Mouse (Mus musculus): Measurements from ENCODE around the gene Ankrd31. TPM values are rescaled to one million over a fixed set of nuclear protein-coding genes. Genes with fewer than 3 reads are reported as not detected.

Gene Ankrd31
- polyA plus RNA-seq (2011; ENCODE audit: insufficient read depth, insufficient read length, low replicate concordance, missing spikeins), result not detected in 2 replicates

GRCm38 (mm10) chr13:96748109-96748845, at the start of gene Ankrd31:
Gene Ankrd31 (plus strand): TSS chr13:96748272.
- 88% methylated on average over 42 of the region's 42 CpGs for WGBS
- TF ChIP-seq POLR2A (IDR thresholded peaks at IDR 0.05; ENCODE audit: borderline replicate concordance, control insufficient read depth, low read depth, low read length), result no peak
- TF ChIP-seq CTCF (IDR thresholded peaks at IDR 0.05; ENCODE audit: control insufficient read depth, insufficient read depth, low read length), result no peak
- H3K4me1 ChIP-seq (ENCODE audit: control insufficient read depth, insufficient read depth, low read length), result no peaks in the 10 kb centered on the region
- no peak within 1 kb of the TSS for H3K27ac ChIP-seq (ENCODE audit: control insufficient read depth, insufficient read depth, low read depth, low read length, poor library complexity)
- H3K4me3 ChIP-seq (replicated peaks; ENCODE audit: control insufficient read depth, low read depth, low read length), result no peak within 1 kb of the TSS

GRCm38 (mm10) chr13:96702567-96703278, 45.3 kb upstream of the Ankrd31 start:
- TF ChIP-seq POLR2A (IDR thresholded peaks at IDR 0.05; ENCODE audit: borderline replicate concordance, control insufficient read depth, low read depth, low read length), result no peak
- no peak for TF ChIP-seq CTCF (IDR thresholded peaks at IDR 0.05; ENCODE audit: control insufficient read depth, insufficient read depth, low read length)
- Histone ChIP-seq H3K4me1 (ENCODE audit: control insufficient read depth, insufficient read depth, low read length) (peaks cover 2% of the 10 kb centered on the region; the same call in 1 of the 2 replicates), H3K27ac (ENCODE audit: control insufficient read depth, insufficient read depth, low read depth, low read length, poor library complexity) (no peak overlapping the region), H3K4me3 (replicated peaks; ENCODE audit: control insufficient read depth, low read depth, low read length) (no peak overlapping the region)
- 81% methylated on average over 9 of the region's 9 CpGs for WGBS

- 65% methylated on average over 8 of the region's 8 CpGs for WGBS
- Histone ChIP-seq H3K4me3 (replicated peaks; ENCODE audit: control insufficient read depth, low read depth, low read length) (no peak overlapping the region), H3K27ac (ENCODE audit: control insufficient read depth, insufficient read depth, low read depth, low read length, poor library complexity) (no peak overlapping the region), H3K4me1 (ENCODE audit: control insufficient read depth, insufficient read depth, low read length) (no peaks in the 10 kb centered on the region; the same call in 1 of the 2 replicates)
- TF ChIP-seq POLR2A (IDR thresholded peaks at IDR 0.05; ENCODE audit: borderline replicate concordance, control insufficient read depth, low read depth, low read length) (no peak), CTCF (IDR thresholded peaks at IDR 0.05; ENCODE audit: control insufficient read depth, insufficient read depth, low read length) (no peak)
Measured at GRCm38 (mm10) chr13:96709269-96710233, 38.5 kb upstream of the Ankrd31 start.

- TF ChIP-seq CTCF (IDR thresholded peaks at IDR 0.05; ENCODE audit: control insufficient read depth, insufficient read depth, low read length) (no peak), POLR2A (IDR thresholded peaks at IDR 0.05; ENCODE audit: borderline replicate concordance, control insufficient read depth, low read depth, low read length) (no peak)
- 82% methylated on average over 2 of the region's 2 CpGs for WGBS
Measured at GRCm38 (mm10) chr13:96716311-96716710, 31.8 kb upstream of the Ankrd31 start.

GRCm38 (mm10) chr13:96717821-96718220, 30.3 kb upstream of the Ankrd31 start:
- no peaks in the 10 kb centered on the region for H3K4me1 ChIP-seq (ENCODE audit: control insufficient read depth, insufficient read depth, low read length)
- no peak overlapping the region for H3K27ac ChIP-seq (ENCODE audit: control insufficient read depth, insufficient read depth, low read depth, low read length, poor library complexity)
- no peak overlapping the region for H3K4me3 ChIP-seq (replicated peaks; ENCODE audit: control insufficient read depth, low read depth, low read length)
- 52% methylated on average over 1 of the region's 1 CpGs for WGBS
- TF ChIP-seq CTCF (IDR thresholded peaks at IDR 0.05; ENCODE audit: control insufficient read depth, insufficient read depth, low read length), result no peak

More at GRCm38 (mm10) chr13:96716311-96716710, 31.8 kb upstream of the Ankrd31 start:
- H3K4me1 ChIP-seq (ENCODE audit: control insufficient read depth, insufficient read depth, low read length), result no peaks in the 10 kb centered on the region
- no peak overlapping the region for H3K4me3 ChIP-seq (replicated peaks; ENCODE audit: control insufficient read depth, low read depth, low read length)
- no peak overlapping the region for H3K27ac ChIP-seq (ENCODE audit: control insufficient read depth, insufficient read depth, low read depth, low read length, poor library complexity)

- Histone ChIP-seq H3K4me1 (ENCODE audit: control insufficient read depth, insufficient read depth, low read length) (no peaks in the 10 kb centered on the region), H3K4me3 (replicated peaks; ENCODE audit: control insufficient read depth, low read depth, low read length) (no peak overlapping the region), H3K27ac (ENCODE audit: control insufficient read depth, insufficient read depth, low read depth, low read length, poor library complexity) (no peak overlapping the region)
- TF ChIP-seq CTCF (IDR thresholded peaks at IDR 0.05; ENCODE audit: control insufficient read depth, insufficient read depth, low read length) (no peak), POLR2A (IDR thresholded peaks at IDR 0.05; ENCODE audit: borderline replicate concordance, control insufficient read depth, low read depth, low read length) (no peak)
- WGBS, result 48% methylated on average over 2 of the region's 2 CpGs
Measured at GRCm38 (mm10) chr13:96720003-96720402, 28.1 kb upstream of the Ankrd31 start.

- TF ChIP-seq POLR2A (IDR thresholded peaks at IDR 0.05; ENCODE audit: borderline replicate concordance, control insufficient read depth, low read depth, low read length), result no peak
- Histone ChIP-seq H3K4me3 (replicated peaks; ENCODE audit: control insufficient read depth, low read depth, low read length) (no peak overlapping the region), H3K27ac (ENCODE audit: control insufficient read depth, insufficient read depth, low read depth, low read length, poor library complexity) (no peak overlapping the region), H3K4me1 (ENCODE audit: control insufficient read depth, insufficient read depth, low read length) (no peaks in the 10 kb centered on the region)
- 77% methylated on average over 7 of the region's 7 CpGs for WGBS
Measured at GRCm38 (mm10) chr13:96728289-96728688, 19.8 kb upstream of the Ankrd31 start.

GRCm38 (mm10) chr13:96729146-96729545, 18.9 kb upstream of the Ankrd31 start:
- TF ChIP-seq CTCF (IDR thresholded peaks at IDR 0.05; ENCODE audit: control insufficient read depth, insufficient read depth, low read length) (no peak), POLR2A (IDR thresholded peaks at IDR 0.05; ENCODE audit: borderline replicate concordance, control insufficient read depth, low read depth, low read length) (no peak)
- Histone ChIP-seq H3K27ac (ENCODE audit: control insufficient read depth, insufficient read depth, low read depth, low read length, poor library complexity) (no peak overlapping the region), H3K4me1 (ENCODE audit: control insufficient read depth, insufficient read depth, low read length) (no peaks in the 10 kb centered on the region), H3K4me3 (replicated peaks; ENCODE audit: control insufficient read depth, low read depth, low read length) (no peak overlapping the region)
- 84% methylated on average over 5 of the region's 5 CpGs for WGBS
